Mouse (Mus musculus): ENCODE results near the gene Ubac1. TPM values are rescaled to one million over a fixed set of nuclear protein-coding genes. Genes with fewer than 3 reads are reported as not detected.

Ubac1 gene
- polyA plus RNA-seq, 1 experiment from 2014 or later: 114 TPM

GRCm38 (mm10) chr2:26048816-26049215 is 27.3 kb upstream of the Ubac1 start:
- H3K36me3 ChIP-seq: no peaks in the 10 kb centered on the region
- no peak overlapping the region for H3K9ac ChIP-seq
- 70% methylated on average over 5 of the region's 5 CpGs for WGBS
- ATAC-seq (ENCODE audit: low FRiP score): no peak
- H3K27me3 ChIP-seq: no peaks in the 10 kb centered on the region
- no peak overlapping the region for H3K4me2 ChIP-seq
- no peaks in the 10 kb centered on the region for H3K9me3 ChIP-seq
- H3K4me1 ChIP-seq (replicated peaks): no peaks in the 10 kb centered on the region; the same call in 1 of the 2 replicates
- no peak overlapping the region for H3K27ac ChIP-seq
- no peak overlapping the region for H3K4me3 ChIP-seq

GRCm38 (mm10) chr2:26044216-26044615 is 22.7 kb upstream of the Ubac1 start:
- H3K4me2 ChIP-seq: no peak overlapping the region
- WGBS: 83% methylated on average over 9 of the region's 9 CpGs
- no peak for ATAC-seq (ENCODE audit: low FRiP score)
- H3K4me1 ChIP-seq (replicated peaks): peaks cover 12% of the 10 kb centered on the region
- no peak overlapping the region for H3K9ac ChIP-seq
- H3K9me3 ChIP-seq: no peaks in the 10 kb centered on the region
- H3K27me3 ChIP-seq: no peaks in the 10 kb centered on the region
- no peaks in the 10 kb centered on the region for H3K36me3 ChIP-seq
- no peak overlapping the region for H3K27ac ChIP-seq
- no peak overlapping the region for H3K4me3 ChIP-seq

- H3K9me3 ChIP-seq: no peaks in the 10 kb centered on the region
- no peak overlapping the region for H3K9ac ChIP-seq
- H3K4me2 ChIP-seq: no peak overlapping the region
- no peak for ATAC-seq (ENCODE audit: low FRiP score)
- 88% methylated on average over 3 of the region's 3 CpGs for WGBS
- no peaks in the 10 kb centered on the region for H3K36me3 ChIP-seq
- peaks cover 19% of the 10 kb centered on the region for H3K4me1 ChIP-seq (replicated peaks)
- H3K4me3 ChIP-seq: no peak overlapping the region
- H3K27me3 ChIP-seq: no peaks in the 10 kb centered on the region
- no peak overlapping the region for H3K27ac ChIP-seq
Observed at GRCm38 (mm10) chr2:26042603-26043002, 21.1 kb upstream of the Ubac1 start.

- Histone ChIP-seq H3K9me3 (no peaks in the 10 kb centered on the region), H3K27me3 (no peaks in the 10 kb centered on the region), H3K36me3 (no peaks in the 10 kb centered on the region), H3K27ac (no peak overlapping the region), H3K4me3 (no peak overlapping the region), H3K4me2 (no peak overlapping the region), H3K4me1 (replicated peaks) (peaks cover 23% of the 10 kb centered on the region), H3K9ac (no peak overlapping the region)
- WGBS: 60% methylated on average over 14 of the region's 14 CpGs
- ATAC-seq (ENCODE audit: low FRiP score): no peak
Observed at GRCm38 (mm10) chr2:26041163-26041810, 19.7 kb upstream of the Ubac1 start.

- Histone ChIP-seq H3K4me2 (no peak overlapping the region), H3K4me3 (no peak overlapping the region), H3K27me3 (no peaks in the 10 kb centered on the region), H3K4me1 (replicated peaks) (peaks cover 28% of the 10 kb centered on the region), H3K27ac (0 out of 2 replicates have a peak overlapping the region, but pooled peaks have one; percentile 35), H3K36me3 (no peaks in the 10 kb centered on the region), H3K9me3 (no peaks in the 10 kb centered on the region), H3K9ac (no peak overlapping the region)
- no peak for ATAC-seq (ENCODE audit: low FRiP score)
- 57% methylated on average over 14 of the region's 14 CpGs for WGBS
Observed at GRCm38 (mm10) chr2:26039951-26040350, 18.4 kb upstream of the Ubac1 start.

GRCm38 (mm10) chr2:26037386-26037785 is 15.8 kb upstream of the Ubac1 start:
- Histone ChIP-seq H3K9ac (no peak overlapping the region), H3K4me3 (no peak overlapping the region), H3K27ac (no peak overlapping the region), H3K27me3 (no peaks in the 10 kb centered on the region), H3K9me3 (no peaks in the 10 kb centered on the region), H3K4me2 (no peak overlapping the region), H3K36me3 (no peaks in the 10 kb centered on the region), H3K4me1 (replicated peaks) (peaks cover 29% of the 10 kb centered on the region)
- ATAC-seq (ENCODE audit: low FRiP score): no peak
- 57% methylated on average over 6 of the region's 6 CpGs for WGBS

GRCm38 (mm10) chr2:26034344-26035050 is 12.9 kb upstream of the Ubac1 start:
- no peaks in the 10 kb centered on the region for H3K36me3 ChIP-seq
- ATAC-seq (ENCODE audit: low FRiP score): no peak
- no peak overlapping the region for H3K9ac ChIP-seq
- H3K4me2 ChIP-seq: no peak overlapping the region
- H3K9me3 ChIP-seq: no peaks in the 10 kb centered on the region
- WGBS: 78% methylated on average over 15 of the region's 15 CpGs
- H3K4me1 ChIP-seq (replicated peaks): peaks cover 17% of the 10 kb centered on the region
- H3K27me3 ChIP-seq: 0 out of 2 replicates have a peak, but pooled peaks cover 1% of the 10 kb centered on the region
- H3K4me3 ChIP-seq: no peak overlapping the region
- H3K27ac ChIP-seq: peak overlapping the region; percentile 6; the same call in 1 of the 2 replicates

GRCm38 (mm10) chr2:26030288-26030687 is 8.7 kb upstream of the Ubac1 start:
- H3K36me3 ChIP-seq: no peaks in the 10 kb centered on the region
- ATAC-seq (ENCODE audit: low FRiP score): no peak
- no peak overlapping the region for H3K27ac ChIP-seq
- 0 out of 2 replicates have a peak, but pooled peaks cover 5% of the 10 kb centered on the region for H3K4me1 ChIP-seq (replicated peaks)
- no peaks in the 10 kb centered on the region for H3K9me3 ChIP-seq
- H3K4me3 ChIP-seq: no peak overlapping the region
- no peak overlapping the region for H3K9ac ChIP-seq
- no peak overlapping the region for H3K4me2 ChIP-seq
- WGBS: 49% methylated on average over 3 of the region's 3 CpGs
- 0 out of 2 replicates have a peak, but pooled peaks cover 4% of the 10 kb centered on the region for H3K27me3 ChIP-seq

GRCm38 (mm10) chr2:26024138-26025075 is 2.9 kb upstream of the Ubac1 start:
- ATAC-seq (ENCODE audit: low FRiP score): no peak
- no peak overlapping the region for H3K4me2 ChIP-seq
- no peak overlapping the region for H3K4me3 ChIP-seq
- no peak overlapping the region for H3K9ac ChIP-seq
- peaks cover 22% of the 10 kb centered on the region for H3K4me1 ChIP-seq (replicated peaks)
- H3K27me3 ChIP-seq: 0 out of 2 replicates have a peak, but pooled peaks cover 2% of the 10 kb centered on the region
- H3K9me3 ChIP-seq: no peaks in the 10 kb centered on the region
- H3K36me3 ChIP-seq: no peaks in the 10 kb centered on the region
- WGBS: 30% methylated on average over 4 of the region's 4 CpGs
- H3K27ac ChIP-seq: no peak overlapping the region

- H3K27me3 ChIP-seq: no peaks in the 10 kb centered on the region
- 87% methylated on average over 1 of the region's 1 CpGs for WGBS
Observed at GRCm38 (mm10) chr2:26022626-26023025, 1.1 kb upstream of the Ubac1 start.

GRCm38 (mm10) chr2:26022258-26022565 is 665 bp upstream of the Ubac1 start:
- H3K9ac ChIP-seq: no peak overlapping the region
- no peak for ATAC-seq (ENCODE audit: low FRiP score)
- H3K27ac ChIP-seq: no peak overlapping the region
- no peaks in the 10 kb centered on the region for H3K9me3 ChIP-seq
- peaks cover 37% of the 10 kb centered on the region for H3K4me1 ChIP-seq (replicated peaks)
- no peak overlapping the region for H3K4me3 ChIP-seq
- WGBS: 85% methylated on average over 8 of the region's 8 CpGs
- peak overlapping the region; percentile 42 for H3K4me2 ChIP-seq
- H3K27me3 ChIP-seq: no peaks in the 10 kb centered on the region
- no peaks in the 10 kb centered on the region for H3K36me3 ChIP-seq

More at GRCm38 (mm10) chr2:26022626-26023025, 1.1 kb upstream of the Ubac1 start:
- H3K4me1 ChIP-seq (replicated peaks): peaks cover 33% of the 10 kb centered on the region
- no peak overlapping the region for H3K27ac ChIP-seq
- no peak for ATAC-seq (ENCODE audit: low FRiP score)
- no peak overlapping the region for H3K9ac ChIP-seq
- H3K4me3 ChIP-seq: no peak overlapping the region
- no peaks in the 10 kb centered on the region for H3K36me3 ChIP-seq
- no peak overlapping the region for H3K4me2 ChIP-seq
- no peaks in the 10 kb centered on the region for H3K9me3 ChIP-seq
